Mouse (Mus musculus): ENCODE data around the gene Hnrnph3.

The Hnrnph3 gene

GRCm38 (mm10) chr10:63027376-63028161 lies 3.6 kb upstream of the Hnrnph3 start:
- DNase-seq, result no peak

GRCm38 (mm10) chr10:63026795-63027160 lies 2.8 kb upstream of the Hnrnph3 start:
- no peak for DNase-seq

- no peak for DNase-seq
Measured at GRCm38 (mm10) chr10:63026156-63026794, 2.3 kb upstream of the Hnrnph3 start.

GRCm38 (mm10) chr10:63025491-63026011 lies 1.5 kb upstream of the Hnrnph3 start:
- no peak for DNase-seq

DNA sequence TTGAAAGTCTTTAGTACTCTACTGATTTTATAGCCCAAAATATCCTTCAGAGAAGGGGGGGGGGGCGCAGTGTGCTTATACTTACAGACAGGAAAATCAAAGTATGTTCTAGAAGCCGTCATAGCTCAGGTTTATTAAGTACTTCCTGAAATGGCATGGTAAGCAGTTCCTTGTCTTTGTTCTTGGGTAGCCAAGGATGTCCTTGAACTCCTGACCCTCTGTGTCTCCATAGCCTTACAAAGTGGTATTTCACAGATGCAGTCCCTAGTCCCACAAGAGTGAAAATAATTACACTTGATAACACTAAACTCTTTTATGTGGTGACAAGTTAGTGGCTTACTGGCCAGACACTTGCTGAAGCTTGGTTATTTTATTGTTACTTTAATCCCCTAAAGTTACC lies 999 bp upstream of the Hnrnph3 start:
- DNase-seq, result no peak

DNA sequence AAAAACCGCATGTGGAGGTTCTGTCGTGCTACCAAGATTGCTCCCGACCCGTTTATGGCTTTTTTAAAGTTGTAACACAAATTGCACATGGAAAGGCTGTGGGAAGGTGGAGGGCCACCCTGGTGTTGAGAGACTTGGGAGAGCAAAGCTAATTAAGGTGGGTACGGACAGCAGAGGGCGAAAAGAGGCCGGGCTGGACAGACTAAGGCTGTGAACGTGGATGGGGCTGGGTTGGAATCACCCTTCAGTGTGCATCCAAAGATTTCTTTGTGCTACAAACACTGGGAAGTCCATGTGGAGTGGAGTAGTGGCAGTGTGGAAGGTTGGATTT lies 528 bp upstream of the Hnrnph3 start:
- peak; percentile 78 for DNase-seq

- peak; percentile 70 for DNase-seq
Measured at GRCm38 (mm10) chr10:63023121-63023748, 782 bp downstream of the Hnrnph3 start.

- no peak for DNase-seq
Measured at GRCm38 (mm10) chr10:63022541-63023120, 1.4 kb downstream of the Hnrnph3 start.

DNA sequence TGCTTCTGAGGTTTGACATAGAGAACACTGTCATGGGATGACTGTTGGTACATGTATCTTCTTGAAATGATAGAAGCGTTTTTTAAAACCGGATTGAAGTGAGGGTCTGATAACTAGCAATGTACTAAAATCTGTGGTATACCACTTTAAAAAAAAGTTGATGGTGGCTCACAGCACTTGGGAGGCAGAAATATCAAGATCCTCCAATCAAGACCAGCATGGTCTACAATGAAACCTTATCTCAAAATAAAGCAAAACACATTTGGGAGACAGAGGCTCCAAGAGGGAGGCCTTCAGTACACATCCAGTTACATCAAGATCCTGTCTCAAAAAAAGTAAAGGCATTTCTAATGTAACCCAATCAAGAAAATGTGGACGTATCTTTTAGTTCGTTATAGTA lies 2.3 kb downstream of the Hnrnph3 start:
- no peak for DNase-seq

DNA sequence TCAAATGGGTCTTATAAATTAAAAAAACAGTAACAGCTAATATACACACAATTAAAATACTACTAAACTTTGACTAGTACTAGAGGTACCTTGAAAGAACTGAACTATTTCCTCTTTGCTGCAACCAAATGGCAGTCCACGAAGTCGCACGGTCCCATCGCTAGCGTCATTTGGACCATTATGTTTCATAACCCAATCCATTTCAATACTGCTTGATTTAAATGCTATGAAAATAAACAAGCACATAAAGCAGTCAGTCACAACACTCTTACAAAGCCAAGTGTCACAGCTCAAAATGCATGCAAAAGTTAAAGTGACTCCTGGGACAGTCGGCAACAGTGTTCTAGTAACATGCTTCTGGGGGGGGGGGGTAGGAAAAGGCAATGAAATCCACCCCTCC lies 4.7 kb downstream of the Hnrnph3 start:
- DNase-seq, result no peak

GRCm38 (mm10) chr10:63014168-63014567 lies 9.8 kb downstream of the Hnrnph3 start:
- DNase-seq, result no peak

DNA sequence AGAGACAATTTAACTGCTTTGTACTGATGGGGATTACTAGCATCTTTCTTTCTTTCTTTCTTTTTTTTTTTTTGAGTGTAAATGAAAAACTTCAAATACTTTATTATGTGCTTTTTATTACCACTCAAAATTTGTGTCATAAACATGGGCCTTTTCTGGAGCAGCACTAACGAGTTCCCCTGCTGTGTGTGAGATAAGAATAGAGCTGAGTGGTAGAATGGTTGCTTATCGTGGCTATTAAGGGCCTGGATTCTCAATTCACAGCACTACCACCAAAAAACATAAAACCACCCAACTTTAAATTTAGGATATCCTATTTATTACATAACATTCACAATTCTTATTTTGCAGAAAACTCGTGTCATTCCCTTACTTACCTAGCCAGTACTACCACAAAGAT lies 10.5 kb downstream of the Hnrnph3 start:
- DNase-seq, result no peak

GRCm38 (mm10) chr10:63011556-63011955 lies 12.5 kb downstream of the Hnrnph3 start:
- DNase-seq, result peak; percentile 32

DNA sequence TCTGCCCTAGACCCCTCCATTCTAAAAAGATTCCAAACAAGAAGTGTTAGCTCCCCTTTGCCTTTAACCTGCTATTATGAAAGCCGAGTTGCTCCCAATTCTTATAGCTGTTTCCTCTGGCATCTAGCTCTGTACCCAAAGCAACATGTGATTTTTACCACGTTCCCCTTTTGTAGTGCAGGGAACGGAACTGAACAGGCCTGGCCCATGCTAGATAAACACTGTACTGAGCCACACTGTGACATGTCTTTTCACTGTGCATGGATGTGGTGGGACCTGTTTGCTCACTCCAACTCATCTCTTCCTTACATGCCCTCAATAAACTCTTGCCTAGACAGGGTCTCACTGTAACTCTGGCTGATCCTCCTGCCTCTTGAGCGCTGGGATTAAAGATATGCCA lies 13.7 kb downstream of the Hnrnph3 start:
- no peak for DNase-seq

GRCm38 (mm10) chr10:63008193-63008592 lies 15.8 kb downstream of the Hnrnph3 start:
- DNase-seq, result no peak

DNA sequence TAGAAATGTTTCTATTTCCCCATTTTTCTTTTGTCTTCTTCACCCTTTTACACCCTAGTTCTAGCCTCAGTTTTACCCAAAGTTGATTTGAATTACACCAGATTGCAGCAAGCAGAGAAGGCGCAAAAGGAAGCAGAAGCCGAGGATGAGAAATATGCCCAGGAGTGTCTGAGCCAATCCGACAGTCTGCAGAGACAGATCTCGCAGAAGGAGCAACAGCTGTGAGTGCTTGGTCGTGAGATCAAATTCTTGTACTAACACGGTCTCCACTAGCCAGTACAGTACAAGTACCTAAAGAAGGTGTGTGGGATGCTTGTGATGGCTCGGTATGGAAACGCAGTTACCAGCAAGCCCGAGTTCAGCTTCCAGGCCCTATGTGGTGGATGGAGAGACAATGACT lies 19.5 kb downstream of the Hnrnph3 start:
- no peak for DNase-seq

DNA sequence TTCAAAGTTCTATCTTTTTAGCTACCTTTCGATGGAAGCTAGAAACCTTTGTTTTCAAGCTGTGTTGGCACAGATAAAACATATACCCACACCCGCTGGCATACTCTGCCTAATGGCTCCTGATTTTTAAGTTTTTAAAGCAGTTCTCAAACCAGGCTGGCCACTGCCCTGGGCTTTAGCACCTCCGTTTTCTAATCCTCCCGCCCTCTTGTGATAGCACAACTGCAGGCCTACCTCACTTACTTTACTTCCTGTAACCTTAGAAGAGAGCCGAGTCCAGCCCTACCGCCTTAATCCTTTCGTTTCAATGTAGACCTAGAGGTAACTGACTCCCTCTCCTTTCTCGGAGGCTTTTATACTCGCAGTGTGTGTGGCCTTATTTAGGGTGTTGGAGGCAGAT lies 20.8 kb downstream of the Hnrnph3 start:
- no peak for DNase-seq

DNA sequence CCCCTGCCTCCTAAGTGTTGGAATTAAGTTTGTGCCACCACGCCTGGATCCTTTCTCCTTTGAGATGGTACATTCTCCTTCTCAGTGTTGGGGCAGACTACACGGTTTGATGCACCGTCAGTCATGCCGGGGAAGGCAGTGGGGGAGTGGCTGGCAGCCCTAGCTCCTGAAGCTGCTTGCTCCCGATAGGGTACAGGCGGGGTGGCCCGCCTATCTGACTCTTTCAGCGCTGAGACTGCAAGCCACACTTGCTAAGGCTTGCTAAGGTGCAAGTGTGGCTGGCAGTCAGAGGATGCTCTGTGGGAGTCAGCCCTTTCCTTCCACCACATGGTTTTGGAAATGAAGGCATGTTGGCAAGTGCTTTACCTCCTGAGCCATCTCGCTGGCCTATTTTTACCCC lies 23.4 kb downstream of the Hnrnph3 start:
- DNase-seq, result no peak

- DNase-seq, result no peak
Measured at GRCm38 (mm10) chr10:62993991-62994390, 30.0 kb downstream of the Hnrnph3 start.

- DNase-seq, result no peak
Measured at GRCm38 (mm10) chr10:62990636-62991035, 33.4 kb downstream of the Hnrnph3 start.

GRCm38 (mm10) chr10:62987341-62987740 lies 36.7 kb downstream of the Hnrnph3 start:
- no peak for DNase-seq

DNA sequence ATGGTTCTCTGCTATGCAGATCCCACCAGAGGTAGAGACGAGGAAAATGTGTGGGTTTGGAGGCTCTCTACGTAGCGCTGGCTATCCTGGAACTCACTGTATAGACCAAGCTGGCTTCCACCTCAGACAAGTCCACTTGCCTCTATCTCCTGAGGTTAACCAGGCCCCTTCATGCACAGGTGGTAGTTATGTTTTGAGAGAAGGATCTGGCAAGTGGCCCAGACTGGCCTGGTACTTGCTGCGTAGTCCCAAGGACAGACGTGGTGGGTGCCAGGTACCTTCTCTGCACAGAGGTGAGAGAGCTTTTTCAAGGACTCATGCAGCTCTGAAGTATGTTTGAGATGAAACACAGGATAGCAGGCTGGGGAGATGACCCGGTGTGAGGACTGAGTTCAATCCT lies 39.5 kb downstream of the Hnrnph3 start:
- DNase-seq, result no peak

GRCm38 (mm10) chr10:62984072-62984471 lies 39.9 kb downstream of the Hnrnph3 start:
- DNase-seq, result no peak

All from cerebellum, adult 8-10 months (tissue).